Mouse (Mus musculus): ENCODE data around the gene A830031A19Rik. TPM values are rescaled to one million over a fixed set of nuclear protein-coding genes. Genes with fewer than 3 reads are reported as not detected.

A830031A19Rik gene
- polyA plus RNA-seq, 1 experiment from 2014 or later = not detected

GRCm38 (mm10) chr11:24094086-24094487, 19.2 kb upstream of the A830031A19Rik start:
- WGBS = 52% methylated on average over 5 of the region's 5 CpGs
- H3K27me3 ChIP-seq = no peaks in the 10 kb centered on the region
- no peak overlapping the region for H3K9ac ChIP-seq (replicated peaks)
- no peak for ATAC-seq (ENCODE audit: low FRiP score, low read depth)
- H3K4me2 ChIP-seq (replicated peaks) = no peak overlapping the region
- no peaks in the 10 kb centered on the region for H3K9me3 ChIP-seq
- H3K36me3 ChIP-seq = peaks cover 7% of the 10 kb centered on the region; the same call in 1 of the 2 replicates
- H3K4me1 ChIP-seq = peaks cover 84% of the 10 kb centered on the region
- H3K4me3 ChIP-seq = no peak overlapping the region
- H3K27ac ChIP-seq (replicated peaks) = 0 out of 2 replicates have a peak overlapping the region, but pooled peaks have one; percentile 20

GRCm38 (mm10) chr11:24092618-24093017, 17.8 kb upstream of the A830031A19Rik start:
- ATAC-seq (ENCODE audit: low FRiP score, low read depth) = no peak
- no peak overlapping the region for H3K4me3 ChIP-seq
- H3K27ac ChIP-seq (replicated peaks) = no peak overlapping the region
- peaks cover 86% of the 10 kb centered on the region for H3K4me1 ChIP-seq
- H3K36me3 ChIP-seq = peaks cover 17% of the 10 kb centered on the region
- 58% methylated on average over 3 of the region's 3 CpGs for WGBS
- H3K9ac ChIP-seq (replicated peaks) = no peak overlapping the region
- no peaks in the 10 kb centered on the region for H3K27me3 ChIP-seq
- H3K9me3 ChIP-seq = no peaks in the 10 kb centered on the region
- no peak overlapping the region for H3K4me2 ChIP-seq (replicated peaks)

GRCm38 (mm10) chr11:24091393-24092080, 16.7 kb upstream of the A830031A19Rik start:
- H3K36me3 ChIP-seq = peaks cover 28% of the 10 kb centered on the region
- no peak overlapping the region for H3K4me3 ChIP-seq
- H3K4me1 ChIP-seq = peaks cover 84% of the 10 kb centered on the region
- 25% methylated on average over 15 of the region's 15 CpGs for WGBS
- no peak overlapping the region for H3K27ac ChIP-seq (replicated peaks)
- H3K27me3 ChIP-seq = no peaks in the 10 kb centered on the region
- H3K4me2 ChIP-seq (replicated peaks) = peak overlapping the region; percentile 12; the same call in 1 of the 2 replicates
- ATAC-seq (ENCODE audit: low FRiP score, low read depth) = peak; percentile 32
- no peaks in the 10 kb centered on the region for H3K9me3 ChIP-seq
- no peak overlapping the region for H3K9ac ChIP-seq (replicated peaks)

GRCm38 (mm10) chr11:24090443-24090842, 15.6 kb upstream of the A830031A19Rik start:
- 82% methylated on average over 4 of the region's 4 CpGs for WGBS
- no peak overlapping the region for H3K27ac ChIP-seq (replicated peaks)
- no peaks in the 10 kb centered on the region for H3K9me3 ChIP-seq
- H3K36me3 ChIP-seq = peaks cover 39% of the 10 kb centered on the region
- no peak overlapping the region for H3K9ac ChIP-seq (replicated peaks)
- no peak overlapping the region for H3K4me2 ChIP-seq (replicated peaks)
- H3K4me1 ChIP-seq = peaks cover 84% of the 10 kb centered on the region
- ATAC-seq (ENCODE audit: low FRiP score, low read depth) = no peak
- no peaks in the 10 kb centered on the region for H3K27me3 ChIP-seq
- H3K4me3 ChIP-seq = no peak overlapping the region

- H3K9me3 ChIP-seq = no peaks in the 10 kb centered on the region
- H3K9ac ChIP-seq (replicated peaks) = no peak overlapping the region
- no peak overlapping the region for H3K4me3 ChIP-seq
- no peak overlapping the region for H3K27ac ChIP-seq (replicated peaks)
- no peaks in the 10 kb centered on the region for H3K27me3 ChIP-seq
- no peak for ATAC-seq (ENCODE audit: low FRiP score, low read depth)
- H3K4me2 ChIP-seq (replicated peaks) = no peak overlapping the region
- WGBS = 77% methylated on average over 4 of the region's 4 CpGs
- H3K36me3 ChIP-seq = peaks cover 44% of the 10 kb centered on the region
- peaks cover 75% of the 10 kb centered on the region for H3K4me1 ChIP-seq
Measured at GRCm38 (mm10) chr11:24087069-24087468, 12.2 kb upstream of the A830031A19Rik start.

GRCm38 (mm10) chr11:24085986-24086385, 11.1 kb upstream of the A830031A19Rik start:
- Histone ChIP-seq H3K27ac (replicated peaks) (no peak overlapping the region), H3K9me3 (no peaks in the 10 kb centered on the region), H3K4me3 (no peak overlapping the region), H3K4me2 (replicated peaks) (no peak overlapping the region), H3K27me3 (no peaks in the 10 kb centered on the region), H3K36me3 (peaks cover 44% of the 10 kb centered on the region), H3K4me1 (peaks cover 66% of the 10 kb centered on the region), H3K9ac (replicated peaks) (no peak overlapping the region)
- WGBS = 74% methylated on average over 6 of the region's 6 CpGs
- ATAC-seq (ENCODE audit: low FRiP score, low read depth) = no peak

- Histone ChIP-seq H3K36me3 (peaks cover 40% of the 10 kb centered on the region), H3K4me1 (peaks cover 59% of the 10 kb centered on the region), H3K27ac (replicated peaks) (no peak overlapping the region), H3K4me3 (no peak overlapping the region), H3K9ac (replicated peaks) (no peak overlapping the region), H3K4me2 (replicated peaks) (no peak overlapping the region), H3K9me3 (no peaks in the 10 kb centered on the region), H3K27me3 (no peaks in the 10 kb centered on the region)
- no peak for ATAC-seq (ENCODE audit: low FRiP score, low read depth)
- 74% methylated on average over 4 of the region's 4 CpGs for WGBS
Measured at GRCm38 (mm10) chr11:24084590-24084989, 9.7 kb upstream of the A830031A19Rik start.

GRCm38 (mm10) chr11:24084077-24084476, 9.2 kb upstream of the A830031A19Rik start:
- WGBS = 55% methylated on average over 3 of the region's 3 CpGs
- H3K27me3 ChIP-seq = no peaks in the 10 kb centered on the region
- H3K9ac ChIP-seq (replicated peaks) = no peak overlapping the region
- H3K4me3 ChIP-seq = no peak overlapping the region
- H3K9me3 ChIP-seq = no peaks in the 10 kb centered on the region
- H3K36me3 ChIP-seq = peaks cover 37% of the 10 kb centered on the region
- H3K4me1 ChIP-seq = peaks cover 54% of the 10 kb centered on the region
- no peak overlapping the region for H3K27ac ChIP-seq (replicated peaks)
- ATAC-seq (ENCODE audit: low FRiP score, low read depth) = no peak
- no peak overlapping the region for H3K4me2 ChIP-seq (replicated peaks)

- peaks cover 32% of the 10 kb centered on the region for H3K36me3 ChIP-seq
- H3K9me3 ChIP-seq = no peaks in the 10 kb centered on the region
- peak overlapping the region; percentile 32; the same call in 1 of the 2 replicates for H3K9ac ChIP-seq (replicated peaks)
- 56% methylated on average over 7 of the region's 7 CpGs for WGBS
- H3K27ac ChIP-seq (replicated peaks) = no peak overlapping the region; the same call in 1 of the 2 replicates
- peaks cover 48% of the 10 kb centered on the region for H3K4me1 ChIP-seq
- H3K4me3 ChIP-seq = peak overlapping the region; percentile 19; the same call in 1 of the 2 replicates
- H3K4me2 ChIP-seq (replicated peaks) = peak overlapping the region; percentile 96
- ATAC-seq (ENCODE audit: low FRiP score, low read depth) = no peak
- H3K27me3 ChIP-seq = no peaks in the 10 kb centered on the region
Measured at GRCm38 (mm10) chr11:24083423-24083822, 8.6 kb upstream of the A830031A19Rik start.

GRCm38 (mm10) chr11:24083076-24083405, 8.2 kb upstream of the A830031A19Rik start:
- H3K9ac ChIP-seq (replicated peaks) = peak overlapping the region; percentile 32; the same call in 1 of the 2 replicates
- H3K27me3 ChIP-seq = no peaks in the 10 kb centered on the region
- H3K9me3 ChIP-seq = no peaks in the 10 kb centered on the region
- H3K27ac ChIP-seq (replicated peaks) = no peak overlapping the region; the same call in 1 of the 2 replicates
- ATAC-seq (ENCODE audit: low FRiP score, low read depth) = no peak
- peaks cover 31% of the 10 kb centered on the region for H3K36me3 ChIP-seq
- peak overlapping the region; percentile 96 for H3K4me2 ChIP-seq (replicated peaks)
- 0 out of 2 replicates have a peak overlapping the region, but pooled peaks have one; percentile 19 for H3K4me3 ChIP-seq
- 36% methylated on average over 1 of the region's 1 CpGs for WGBS
- H3K4me1 ChIP-seq = peaks cover 44% of the 10 kb centered on the region

- peak overlapping the region; percentile 79 for H3K9ac ChIP-seq (replicated peaks)
- H3K9me3 ChIP-seq = no peaks in the 10 kb centered on the region
- H3K36me3 ChIP-seq = peaks cover 26% of the 10 kb centered on the region
- H3K27me3 ChIP-seq = no peaks in the 10 kb centered on the region
- no peak for ATAC-seq (ENCODE audit: low FRiP score, low read depth)
- H3K4me3 ChIP-seq = peak overlapping the region; percentile 67
- peak overlapping the region; percentile 96 for H3K4me2 ChIP-seq (replicated peaks)
- 12% methylated on average over 11 of the region's 11 CpGs for WGBS
- peaks cover 39% of the 10 kb centered on the region for H3K4me1 ChIP-seq
- H3K27ac ChIP-seq (replicated peaks) = peak overlapping the region; percentile 96
Measured at GRCm38 (mm10) chr11:24082385-24083075, 7.7 kb upstream of the A830031A19Rik start.

GRCm38 (mm10) chr11:24081687-24082384, 7.0 kb upstream of the A830031A19Rik start:
- Histone ChIP-seq H3K9ac (replicated peaks) (peak overlapping the region; percentile 79), H3K27ac (replicated peaks) (peak overlapping the region; percentile 96), H3K27me3 (no peaks in the 10 kb centered on the region), H3K4me3 (peak overlapping the region; percentile 67), H3K4me2 (replicated peaks) (peak overlapping the region; percentile 96), H3K36me3 (peaks cover 19% of the 10 kb centered on the region), H3K4me1 (peaks cover 34% of the 10 kb centered on the region), H3K9me3 (no peaks in the 10 kb centered on the region)
- peak; percentile 16; the same call in 1 of the 2 replicates for ATAC-seq (ENCODE audit: low FRiP score, low read depth)
- WGBS = under 1% methylated on average over 43 of the region's 43 CpGs
